Comparison of ENCODE assay signal across 9 mouse cellular contexts in genomic region chr13:60602416-60603251, GRCm38 (mm10). TPM values are rescaled to one million over a fixed set of nuclear protein-coding genes. Genes with fewer than 3 reads are reported as not detected.
DNase-seq lines count a peak whose midpoint lies in the region; ATAC-seq lines count a peak whose summit lies in the region.
"Had no signal": no experiment of that assay in that cellular context is flagged by ENCODE, and none has a peak within 500 bp of the region (broad histone marks: within the 10 kb centered on the region; RNA-seq: fewer than 3 reads in every experiment).

No protein-coding gene starts in this region.

- ATAC-seq in forebrain, embryonic 12.5 days (ENCODE audit: low FRiP score), result peak; percentile 69
- peak; percentile 75 for ATAC-seq in hindbrain, embryonic 12.5 days (ENCODE audit: low FRiP score)
- peak; percentile 54 for ATAC-seq in stomach, embryonic 16.5 days (ENCODE audit: insufficient read depth, low FRiP score)

- H3K4me2 ChIP-seq in forebrain, embryonic 12.5 days, result peak overlapping the region; percentile 62
- H3K4me2 ChIP-seq in hindbrain, embryonic 12.5 days (replicated peaks), result peak overlapping the region; percentile 61
- peak overlapping the region; percentile 85 for H3K4me2 ChIP-seq in stomach, embryonic 16.5 days (ENCODE audit: low read depth, low read length)

- DNase-seq in gastrocnemius, postnatal 10 days, result peak; percentile 38
- DNase-seq in gastrocnemius, postnatal 25 days, result no peak
- peak; percentile 15 to 29 for DNase-seq in adrenal gland, postnatal 36 days
- peak; percentile 71 for DNase-seq in limb, embryonic 10.5 days (ENCODE audit: low spot score)
- peak; percentile 46 for DNase-seq in mesoderm, embryonic 11.5 days (ENCODE audit: low read depth, low spot score)

- H3K9ac ChIP-seq in forebrain, embryonic 12.5 days, result peak overlapping the region; percentile 86
- peak overlapping the region; percentile 87 for H3K9ac ChIP-seq in hindbrain, embryonic 12.5 days
- H3K9ac ChIP-seq in stomach, embryonic 16.5 days (ENCODE audit: low read length), result peak overlapping the region; percentile 85

- peaks cover 18% of the 10 kb centered on the region for H3K4me1 ChIP-seq in forebrain, embryonic 12.5 days
- peaks cover 20% of the 10 kb centered on the region for H3K4me1 ChIP-seq in hindbrain, embryonic 12.5 days
- peaks cover 23% of the 10 kb centered on the region for H3K4me1 ChIP-seq in limb, embryonic 10.5 days
- peaks cover 4% of the 10 kb centered on the region; the same call in 1 of the 2 replicates for H3K4me1 ChIP-seq in stomach, embryonic 16.5 days (ENCODE audit: control insufficient read depth, insufficient read depth, low read length)

- WGBS in forebrain, embryonic 12.5 days, result 5% methylated on average over 34 of the region's 34 CpGs
- WGBS in hindbrain, embryonic 12.5 days, result 6% methylated on average over 34 of the region's 34 CpGs
- 12% methylated on average over 34 of the region's 34 CpGs for WGBS in limb, embryonic 10.5 days
- 8% methylated on average over 34 of the region's 34 CpGs for WGBS in stomach, embryonic 16.5 days

- H3K4me3 ChIP-seq in forebrain, embryonic 12.5 days (replicated peaks), result peak overlapping the region; percentile 83
- peak overlapping the region; percentile 81 for H3K4me3 ChIP-seq in hindbrain, embryonic 12.5 days
- peak overlapping the region; percentile 91 for H3K4me3 ChIP-seq in limb, embryonic 10.5 days
- peak overlapping the region; percentile 80 for H3K4me3 ChIP-seq in stomach, embryonic 16.5 days (replicated peaks; ENCODE audit: low read length)

- H3K36me3 ChIP-seq in forebrain, embryonic 12.5 days (replicated peaks), result peaks cover 19% of the 10 kb centered on the region
- peaks cover 8% of the 10 kb centered on the region; the same call in 1 of the 2 replicates for H3K36me3 ChIP-seq in hindbrain, embryonic 12.5 days
- peaks cover 22% of the 10 kb centered on the region for H3K36me3 ChIP-seq in limb, embryonic 10.5 days
- H3K36me3 ChIP-seq in stomach, embryonic 16.5 days (ENCODE audit: control insufficient read depth, insufficient read depth, low read length), result no peaks in the 10 kb centered on the region

- no peaks in the 10 kb centered on the region for H3K27me3 ChIP-seq in forebrain, embryonic 12.5 days
- H3K27me3 ChIP-seq in hindbrain, embryonic 12.5 days, result no peaks in the 10 kb centered on the region
- no peaks in the 10 kb centered on the region for H3K27me3 ChIP-seq in limb, embryonic 10.5 days (ENCODE audit: low read depth, poor library complexity, severe bottlenecking)
- H3K27me3 ChIP-seq in stomach, embryonic 16.5 days (ENCODE audit: control insufficient read depth, insufficient read depth, low read length), result no peaks in the 10 kb centered on the region

- H3K9me3 ChIP-seq in forebrain, embryonic 12.5 days, result no peaks in the 10 kb centered on the region
- H3K9me3 ChIP-seq in hindbrain, embryonic 12.5 days (replicated peaks), result no peaks in the 10 kb centered on the region
- H3K9me3 ChIP-seq in limb, embryonic 10.5 days (replicated peaks), result no peaks in the 10 kb centered on the region
- no peaks in the 10 kb centered on the region for H3K9me3 ChIP-seq in stomach, embryonic 16.5 days (replicated peaks; ENCODE audit: control insufficient read depth, low read length)

- peak overlapping the region; percentile 93 for H3K27ac ChIP-seq in forebrain, embryonic 12.5 days
- peak overlapping the region; percentile 94 for H3K27ac ChIP-seq in hindbrain, embryonic 12.5 days
- peak overlapping the region; percentile 94 for H3K27ac ChIP-seq in limb, embryonic 10.5 days
- H3K27ac ChIP-seq in stomach, embryonic 16.5 days (ENCODE audit: low read length), result peak overlapping the region; percentile 70

RNA-seq across cellular contexts. Expression of gene Dapk1, which starts 0.9 kb away (rescaled TPM):
- 10 to 100 TPM; 25.1 to 29.6 TPM for total RNA-seq in gastrocnemius, postnatal 10 days (2021)
- 1 to 10 TPM; 8.0 to 8.2 TPM for total RNA-seq in gastrocnemius, postnatal 25 days (2021)
- total RNA-seq in adrenal gland, postnatal 36 days (2021), result 10 to 100 TPM; 15.1 to 21.7 TPM
- 39.8 and 43.3 TPM in 2 replicates for polyA plus RNA-seq in forebrain, embryonic 12.5 days (2016; fragmentation: Nextera tagmentation; extraction: Ambion mirVana)
- 42.0 and 43.2 TPM in 2 replicates for polyA plus RNA-seq in hindbrain, embryonic 12.5 days (2016; fragmentation: Nextera tagmentation; extraction: Ambion mirVana)
- 15.7 and 18.5 TPM in 2 replicates for polyA plus RNA-seq in limb, embryonic 10.5 days (2016; fragmentation: Nextera tagmentation; extraction: Ambion mirVana)
- polyA plus RNA-seq in stomach, embryonic 16.5 days (2015; fragmentation: Nextera tagmentation; extraction: Ambion mirVana), result 9.3 and 11.5 TPM in 2 replicates
- polyA plus RNA-seq: C2C12 had no signal
